Mouse (Mus musculus) ES-Bruce4 (cell line): ENCODE results near the gene Glra2. TPM values are rescaled to one million over a fixed set of nuclear protein-coding genes. Genes with fewer than 3 reads are reported as not detected.

ENCODE experiments used
- H3K27ac ChIP-seq: 2 replicates; pipeline ENCODE4 v1.5.1; 2012; ENCODE audit warnings: low read length, inconsistent platforms; ENCODE audit not compliant: insufficient read depth
- H3K27me3 ChIP-seq: 2 replicates; pipeline ENCODE4 v1.6.1; 2012; ENCODE audit warnings: mild to moderate bottlenecking, low read length, inconsistent platforms; ENCODE audit not compliant: control insufficient read depth, poor library complexity, insufficient read depth, severe bottlenecking
- H3K36me3 ChIP-seq: 2 replicates; pipeline ENCODE4 v1.6.1; 2012; ENCODE audit warnings: inconsistent platforms, mild to moderate bottlenecking, low read length, moderate library complexity; ENCODE audit not compliant: control insufficient read depth, poor library complexity, insufficient read depth, severe bottlenecking
- H3K4me1 ChIP-seq: one replicate; pipeline ENCODE4 v1.8.1; 2011; ENCODE audit warnings: low read length; ENCODE audit not compliant: control insufficient read depth, insufficient read depth
- H3K4me3 ChIP-seq: 2 replicates; pipeline ENCODE4 v1.5.1; 2011; ENCODE audit warnings: low read depth, mild to moderate bottlenecking, low read length
- H3K9ac ChIP-seq: 2 replicates; pipeline ENCODE4 v1.6.1; 2012; ENCODE audit warnings: low read depth, mild to moderate bottlenecking, inconsistent platforms; ENCODE audit not compliant: poor library complexity, severe bottlenecking
- H3K9me3 ChIP-seq: replicated peaks from 2 replicates; pipeline ENCODE4 v1.6.1; 2012; ENCODE audit warnings: mild to moderate bottlenecking, low read length, inconsistent platforms; ENCODE audit not compliant: control insufficient read depth, poor library complexity, insufficient read depth, severe bottlenecking
- CTCF ChIP-seq: IDR thresholded peaks from one replicate; pipeline ENCODE4 v1.8.1; 2011; ENCODE audit warnings: low read depth, low read length
- EP300 ChIP-seq: IDR thresholded peaks from 2 replicates; pipeline ENCODE4 v1.6.1; 2011; ENCODE audit warnings: low read depth, low read length; ENCODE audit not compliant: insufficient read depth
- POLR2A ChIP-seq: IDR thresholded peaks from one replicate; pipeline ENCODE4 v1.8.1; 2011; ENCODE audit warnings: low read length; ENCODE audit not compliant: insufficient read depth
- polyA plus RNA-seq: library from polyadenylated mRNA; stranded (reverse); fragments of >200 nt; gene quantifications from 2 replicates; pipeline ENCODE4 v1.2.4, GENCODE M21; 2011; ENCODE audit warnings: low read depth; ENCODE audit not compliant: missing spikeins, insufficient read depth, insufficient read length

Gene Glra2
- polyA plus RNA-seq, 1 experiment, result not detected

DNA sequence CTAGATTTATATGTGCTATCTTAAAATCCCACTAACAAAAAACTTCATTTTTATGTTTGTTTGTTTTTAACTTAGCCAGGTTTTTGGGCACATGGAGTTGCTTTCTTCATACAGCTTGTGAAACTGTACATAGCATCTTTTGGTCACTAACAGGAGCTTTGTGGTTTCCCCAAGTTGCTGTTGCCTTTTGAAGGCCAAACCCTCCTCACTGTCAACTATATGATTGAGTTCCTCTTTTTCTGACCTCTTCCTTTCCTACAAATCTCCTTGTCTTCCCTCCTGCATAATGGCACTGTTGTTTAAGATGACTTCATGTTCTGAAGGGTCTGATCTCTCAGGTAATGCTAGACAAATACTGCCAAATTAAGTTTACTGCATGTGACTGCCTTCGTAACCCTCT, 170.6 kb downstream of the Glra2 start:
- TF ChIP-seq POLR2A, result no peak
- TF ChIP-seq EP300, result no peak
- TF ChIP-seq CTCF, result no peak
- no peaks in the 10 kb centered on the region for H3K27me3 ChIP-seq
- no peaks in the 10 kb centered on the region for H3K9me3 ChIP-seq
- H3K36me3 ChIP-seq, result no peaks in the 10 kb centered on the region
- no peak overlapping the region for H3K9ac ChIP-seq
- H3K4me3 ChIP-seq, result no peak overlapping the region
- no peaks in the 10 kb centered on the region for H3K4me1 ChIP-seq
- no peak overlapping the region for H3K27ac ChIP-seq

DNA sequence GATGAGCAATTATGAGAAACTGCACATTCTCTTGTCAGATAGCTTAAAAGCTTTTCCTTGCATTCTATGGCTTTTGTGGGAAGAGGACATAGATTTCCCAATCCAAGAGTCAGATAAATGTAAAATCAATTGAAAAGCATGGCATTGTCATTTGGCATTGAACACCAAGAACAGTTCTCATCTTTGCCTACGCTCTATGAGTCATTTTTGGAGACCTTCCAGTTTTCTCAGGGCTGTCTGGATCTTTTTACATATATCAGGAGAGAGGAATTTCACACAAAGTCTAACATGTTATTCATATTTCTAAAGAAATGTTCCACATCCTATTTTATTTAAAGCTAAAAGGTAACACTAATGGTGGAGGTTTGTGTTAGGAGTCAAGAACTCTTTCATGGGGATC, 223.0 kb downstream of the Glra2 start:
- no peak overlapping the region for H3K27ac ChIP-seq
- TF ChIP-seq EP300, result no peak
- no peak for TF ChIP-seq POLR2A
- no peak for TF ChIP-seq CTCF
- H3K4me1 ChIP-seq, result no peaks in the 10 kb centered on the region
- no peak overlapping the region for H3K4me3 ChIP-seq
- no peaks in the 10 kb centered on the region for H3K9me3 ChIP-seq
- H3K27me3 ChIP-seq, result no peaks in the 10 kb centered on the region
- no peak overlapping the region for H3K9ac ChIP-seq
- H3K36me3 ChIP-seq, result no peaks in the 10 kb centered on the region
